Mouse (Mus musculus) limb, embryonic 14.5 days (tissue): ENCODE measurements at regions not wholly inside any gene's neighbourhood (a gene's known extent, or its start where the extent isn't known, plus 50 kb on each side); places are given as distances from the start of the nearest gene placed in this dataset.

Source experiments
- ATAC-seq: fragments of 200-750 bp; cut with Nextera tagmentation; 2 replicates; pipeline ENCODE4 v1.8.0; 2017; ENCODE audit warnings: low read depth, moderate number of reproducible peaks, moderate TSS enrichment; ENCODE audit not compliant: low FRiP score
- DNase-seq: peaks from one replicate; pipeline ENCODE4 v3.0.0-alpha.2; 2015; ENCODE audit warnings: low spot score
- H3K27ac ChIP-seq: fragments of 300-500 bp; sonication (generic); replicated peaks from 2 replicates; pipeline ENCODE4 v1.5.1; 2014; ENCODE audit warnings: low read depth, mild to moderate bottlenecking, low read length, moderate library complexity, mixed read lengths
- H3K27me3 ChIP-seq: fragments of 300-500 bp; sonication (generic); 2 replicates; pipeline ENCODE4 v1.6.1; 2014; ENCODE audit warnings: low read length, mixed read lengths; ENCODE audit not compliant: control insufficient read depth, insufficient read depth
- H3K36me3 ChIP-seq: fragments of 300-500 bp; sonication (generic); 2 replicates; pipeline ENCODE4 v1.6.1; 2014; ENCODE audit warnings: mild to moderate bottlenecking, low read length, moderate library complexity, mixed read lengths; ENCODE audit not compliant: control insufficient read depth, insufficient read depth
- H3K4me1 ChIP-seq: fragments of 300-500 bp; sonication (generic); 2 replicates; pipeline ENCODE4 v1.6.1; 2014; ENCODE audit warnings: antibody characterized with exemption, low read length, mixed read lengths; ENCODE audit not compliant: control insufficient read depth, insufficient read depth
- H3K4me2 ChIP-seq: fragments of 300-500 bp; sonication (generic); replicated peaks from 2 replicates; pipeline ENCODE4 v1.6.1; 2014; ENCODE audit warnings: low read depth, mild to moderate bottlenecking, low read length, moderate library complexity; ENCODE audit not compliant: severe bottlenecking
- H3K4me3 ChIP-seq: fragments of 300-500 bp; sonication (generic); replicated peaks from 2 replicates; pipeline ENCODE4 v1.5.1; 2014; ENCODE audit warnings: low read length
- H3K9ac ChIP-seq: fragments of 300-500 bp; sonication (generic); 2 replicates; pipeline ENCODE4 v1.6.1; 2014; ENCODE audit warnings: mild to moderate bottlenecking, low read depth, low read length, moderate library complexity; ENCODE audit not compliant: severe bottlenecking
- H3K9me3 ChIP-seq: fragments of 300-500 bp; sonication (generic); 2 replicates; pipeline ENCODE4 v1.6.1; 2016; ENCODE audit warnings: low read length; ENCODE audit not compliant: control insufficient read depth
- POLR2A ChIP-seq: fragments of 200-500 bp; IDR thresholded peaks from 2 replicates; pipeline ENCODE4 v1.8.0; 2012; ENCODE audit warnings: inconsistent platforms, mild to moderate bottlenecking, moderate library complexity, borderline replicate concordance; ENCODE audit not compliant: insufficient read depth, insufficient read length; ENCODE audit errors: extremely low read depth
- WGBS: fragments of 180-500 bp; shearing (Covaris S2); extraction: QIAGEN DNeasy Blood & Tissue Kit; methylation state at CpG from one replicate; pipeline ENCODE4 v1.1.7; 2014; 5-methylcytosine and 5-hydroxymethylcytosine counted together

DNA sequence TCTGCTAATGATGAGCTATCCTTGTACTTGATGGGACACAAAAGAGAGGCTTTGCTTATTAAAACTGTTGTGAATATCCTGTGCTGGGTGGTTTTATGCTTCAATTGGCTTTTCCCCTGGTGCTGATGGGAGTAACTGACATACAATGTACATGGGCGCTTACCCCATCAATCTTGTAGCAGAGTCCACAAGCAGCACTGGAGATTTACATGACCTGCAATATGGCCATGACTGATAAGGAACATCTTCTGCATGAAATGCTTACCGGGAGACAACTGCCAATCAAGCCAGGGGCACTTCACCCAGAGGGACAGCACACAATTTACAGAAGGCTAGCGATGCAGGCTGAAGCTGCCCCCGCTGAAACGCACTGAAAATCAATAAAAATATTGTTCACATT, 65.1 kb downstream of the Sst start:
- no peaks in the 10 kb centered on the region for H3K4me1 ChIP-seq
- peaks cover 6% of the 10 kb centered on the region; the same call in 1 of the 2 replicates for H3K9me3 ChIP-seq
- TF ChIP-seq POLR2A, result no peak
- H3K9ac ChIP-seq, result no peak overlapping the region
- ATAC-seq, result no peak
- no peaks in the 10 kb centered on the region for H3K36me3 ChIP-seq
- H3K4me3 ChIP-seq, result no peak overlapping the region
- no peak overlapping the region for H3K4me2 ChIP-seq
- no peak overlapping the region for H3K27ac ChIP-seq
- no peak for DNase-seq
- WGBS, result 92% methylated on average over 5 of the region's 5 CpGs
- no peaks in the 10 kb centered on the region for H3K27me3 ChIP-seq

DNA sequence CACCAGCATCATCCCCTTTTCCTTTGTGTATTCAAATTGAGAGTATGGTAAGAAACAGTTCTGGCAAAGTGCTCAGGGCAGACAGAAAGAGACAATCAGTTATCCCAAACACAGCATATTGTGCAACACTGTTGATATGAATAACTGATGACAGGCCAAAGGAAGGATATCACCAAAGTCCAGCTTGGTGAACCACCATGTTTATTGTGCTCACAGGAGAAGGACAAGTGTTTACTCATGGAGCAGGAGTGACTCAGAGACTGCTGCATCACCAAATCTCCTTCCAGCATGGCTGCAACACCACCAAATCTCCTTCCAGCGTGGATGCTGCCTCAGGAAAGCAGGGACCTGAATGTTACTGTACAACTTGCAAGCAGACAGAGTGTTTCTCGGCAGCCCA, 105.5 kb downstream of the Sst start:
- no peaks in the 10 kb centered on the region for H3K27me3 ChIP-seq
- no peak overlapping the region for H3K27ac ChIP-seq
- no peak overlapping the region for H3K9ac ChIP-seq
- no peak for TF ChIP-seq POLR2A
- no peak overlapping the region for H3K4me2 ChIP-seq
- no peak overlapping the region for H3K4me3 ChIP-seq
- DNase-seq (no peak), ATAC-seq (no peak)
- H3K9me3 ChIP-seq, result no peaks in the 10 kb centered on the region
- H3K4me1 ChIP-seq, result peaks cover 5% of the 10 kb centered on the region; the same call in 1 of the 2 replicates
- 78% methylated on average over 2 of the region's 2 CpGs for WGBS
- H3K36me3 ChIP-seq, result no peaks in the 10 kb centered on the region

DNA sequence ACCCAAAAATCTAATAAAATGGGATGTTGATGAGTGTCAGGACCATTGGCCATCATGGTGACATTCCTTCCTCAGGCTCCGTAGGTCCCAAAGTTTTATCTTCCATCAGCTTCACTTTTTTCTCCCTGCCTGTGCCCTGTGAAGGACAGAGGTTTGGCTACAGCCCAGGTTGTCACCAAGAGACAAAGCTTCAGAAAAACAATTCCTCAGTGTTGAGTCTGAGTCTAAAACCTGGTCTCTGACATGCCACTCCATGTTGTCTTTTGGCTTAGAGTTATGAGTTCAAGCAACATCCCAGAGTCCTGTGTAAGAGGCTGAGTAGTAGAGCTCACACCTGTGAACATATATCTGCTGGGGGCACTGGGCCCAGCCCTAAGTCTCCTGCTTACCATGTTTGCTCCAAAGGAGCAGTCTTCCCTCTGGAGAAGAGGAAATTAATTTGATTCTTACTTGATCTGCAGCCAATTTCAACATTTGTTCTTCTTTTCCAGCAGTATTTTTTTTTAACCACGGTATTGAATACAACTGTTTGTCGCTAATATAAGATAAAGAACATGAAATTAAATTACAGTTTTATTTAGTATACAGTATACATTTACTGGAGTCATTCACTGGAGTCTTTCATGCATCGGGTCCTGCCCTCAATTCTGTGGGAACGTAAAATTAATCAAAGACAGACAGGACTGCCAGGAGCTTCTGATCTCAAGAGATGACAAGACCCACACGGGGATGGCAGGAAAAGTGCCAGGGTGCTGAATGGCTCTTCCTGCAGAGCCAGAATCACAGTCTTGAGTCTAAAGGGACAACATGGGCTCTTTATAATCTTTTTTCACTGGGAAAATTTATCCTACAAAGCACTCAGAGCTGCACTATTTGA, 106.5 kb downstream of the Sst start:
- H3K27me3 ChIP-seq, result no peaks in the 10 kb centered on the region
- WGBS, result 44% methylated on average over 6 of the region's 6 CpGs
- H3K4me2 ChIP-seq, result no peak overlapping the region
- no peak for TF ChIP-seq POLR2A
- no peaks in the 10 kb centered on the region for H3K9me3 ChIP-seq
- no peaks in the 10 kb centered on the region for H3K36me3 ChIP-seq
- H3K9ac ChIP-seq, result no peak overlapping the region
- H3K4me3 ChIP-seq, result no peak overlapping the region
- H3K27ac ChIP-seq, result no peak overlapping the region
- DNase-seq (no peak), ATAC-seq (no peak)
- H3K4me1 ChIP-seq, result peaks cover 10% of the 10 kb centered on the region; the same call in 1 of the 2 replicates

DNA sequence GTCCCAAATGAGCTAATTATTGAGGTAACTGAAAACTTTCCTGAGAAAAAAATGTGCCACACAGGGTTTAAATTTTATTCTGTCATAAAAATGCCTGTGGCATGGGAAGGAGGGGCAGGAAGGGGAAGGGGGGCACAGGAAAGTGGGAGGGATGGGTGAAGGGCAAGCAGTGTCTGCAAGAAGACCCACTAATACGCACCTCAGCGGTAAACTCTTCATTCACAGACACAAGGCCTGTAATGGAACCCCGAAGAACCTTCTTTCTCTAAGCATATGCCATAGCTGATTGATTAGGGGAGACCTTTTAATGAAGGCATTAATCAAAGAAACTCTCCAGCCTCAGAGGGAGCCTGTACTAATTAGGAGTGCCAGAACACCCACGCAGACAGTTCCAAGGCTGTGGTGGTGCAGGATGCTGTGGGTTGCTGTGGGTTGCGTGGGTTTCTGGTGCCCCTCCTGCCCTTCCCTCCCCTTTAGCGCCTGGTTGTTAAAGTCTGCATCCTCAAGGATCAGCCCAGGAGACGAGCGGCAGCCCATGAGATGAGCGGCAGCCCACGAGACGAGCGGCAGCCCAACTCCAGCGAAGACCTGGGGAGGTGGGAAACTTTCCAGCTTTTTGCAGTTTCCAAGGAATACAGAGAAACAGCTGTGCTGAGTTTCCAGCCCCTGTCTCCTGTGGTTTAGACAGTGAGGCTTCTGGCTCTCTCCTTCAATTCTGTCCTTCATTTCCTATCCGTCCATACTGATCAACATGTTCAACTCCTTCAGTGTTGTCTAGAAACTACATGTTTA, 110.1 kb downstream of the Sst start:
- no peak for ATAC-seq
- H3K4me3 ChIP-seq, result no peak overlapping the region
- H3K9ac ChIP-seq, result no peak overlapping the region
- no peaks in the 10 kb centered on the region for H3K9me3 ChIP-seq
- H3K4me2 ChIP-seq, result peak overlapping the region; percentile 36
- TF ChIP-seq POLR2A, result no peak
- DNase-seq, result peak; percentile 48
- H3K27ac ChIP-seq, result no peak overlapping the region
- H3K27me3 ChIP-seq, result no peaks in the 10 kb centered on the region
- 29% methylated on average over 14 of the region's 14 CpGs for WGBS
- H3K36me3 ChIP-seq, result no peaks in the 10 kb centered on the region
- H3K4me1 ChIP-seq, result peaks cover 10% of the 10 kb centered on the region; the same call in 1 of the 2 replicates

DNA sequence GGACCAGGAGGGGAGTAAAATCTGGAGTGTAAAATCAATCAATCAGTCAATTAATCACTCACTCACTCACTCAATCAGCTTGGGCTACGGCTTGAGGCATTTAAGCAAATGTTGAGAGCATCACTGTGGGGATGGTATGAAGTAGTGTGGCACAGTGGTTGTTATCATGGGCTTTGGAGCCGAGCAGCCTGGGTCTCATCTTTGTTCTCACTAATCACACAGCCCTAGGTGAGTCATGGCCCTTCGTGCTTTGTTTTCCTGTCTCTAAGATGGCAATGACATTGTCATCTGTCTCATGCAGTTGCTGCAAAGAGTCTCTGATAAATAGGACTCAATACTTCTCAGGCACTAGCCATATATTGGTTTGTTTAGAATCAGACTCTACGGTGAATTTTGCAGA, 112.9 kb downstream of the Sst start:
- Histone ChIP-seq H3K27me3 (no peaks in the 10 kb centered on the region), H3K4me1 (peaks cover 10% of the 10 kb centered on the region; the same call in 1 of the 2 replicates), H3K9ac (no peak overlapping the region), H3K4me2 (no peak overlapping the region), H3K27ac (no peak overlapping the region), H3K4me3 (no peak overlapping the region), H3K36me3 (no peaks in the 10 kb centered on the region), H3K9me3 (no peaks in the 10 kb centered on the region)
- no peak for ATAC-seq
- no peak for DNase-seq
- 72% methylated on average over 4 of the region's 4 CpGs for WGBS
- TF ChIP-seq POLR2A, result no peak
